Mouse (Mus musculus) liver, embryonic 14.5 days (tissue): ENCODE measurements at regions not wholly inside any gene's neighbourhood (a gene's known extent, or its start where the extent isn't known, plus 50 kb on each side); places are given as distances from the start of the nearest gene placed in this dataset.

Experiments used
- CTCF ChIP-seq: IDR thresholded peaks from 2 replicates; pipeline ENCODE4 v1.5.1; 2016; ENCODE audit warnings: antibody characterized with exemption, low read depth, control low read depth
- EP300 ChIP-seq: IDR thresholded peaks from 2 replicates; pipeline ENCODE4 v1.6.1; 2016; ENCODE audit warnings: antibody characterized with exemption, low read depth

DNA sequence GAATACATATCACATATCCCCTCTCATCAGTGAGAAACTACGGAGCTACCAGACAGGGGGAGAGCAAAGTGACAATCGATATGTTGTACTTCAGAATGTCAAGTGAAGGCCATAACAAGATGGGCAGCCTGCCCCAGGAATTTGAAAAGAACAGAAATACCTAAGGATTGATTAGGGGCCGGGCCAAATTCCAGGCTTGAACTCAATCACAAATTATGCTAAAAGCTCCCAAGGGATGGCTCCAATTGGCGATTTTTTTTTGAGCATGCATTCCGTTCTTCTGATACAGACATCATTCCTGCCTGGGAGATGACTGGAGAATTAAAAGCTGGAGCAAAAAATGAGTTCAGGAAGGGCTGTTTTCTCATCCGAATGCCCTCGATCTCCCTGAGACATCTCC, 63.4 kb upstream of the Bach2 start:
- TF ChIP-seq CTCF (no peak), EP300 (no peak)
